Mouse (Mus musculus) liver, adult 2 months (tissue): Measurements from ENCODE around the gene Gm20831. TPM values are rescaled to one million over a fixed set of nuclear protein-coding genes. Genes with fewer than 3 reads are reported as not detected.
"Not testable (repeated sequence)": the region's sequence is repeated elsewhere in the genome, so short reads cannot be mapped to it uniquely, and the experiment has no call there.

Experiments
- DNase-seq: peaks from one replicate; pipeline ENCODE4 v3.0.0-alpha.2; 2011; ENCODE audit warnings: low read depth, low spot score; ENCODE audit errors: extremely low read depth
- H3K27ac ChIP-seq: fragments of 200-500 bp; replicated peaks from 2 replicates; pipeline ENCODE4 v1.5.1; 2012; ENCODE audit warnings: low read depth, mild to moderate bottlenecking, control low read depth, inconsistent platforms, low read length; ENCODE audit not compliant: insufficient read depth
- H3K27me3 ChIP-seq: fragments of 200-500 bp; 2 replicates; pipeline ENCODE4 v1.6.1; 2012; ENCODE audit warnings: mild to moderate bottlenecking, moderate library complexity, low read length, inconsistent platforms; ENCODE audit not compliant: control insufficient read depth, insufficient read depth
- H3K36me3 ChIP-seq: fragments of 200-500 bp; 2 replicates; pipeline ENCODE4 v1.6.1; 2012; ENCODE audit warnings: low read length, inconsistent platforms; ENCODE audit not compliant: control insufficient read depth, insufficient read depth
- H3K4me1 ChIP-seq: fragments of 200-500 bp; 2 replicates; pipeline ENCODE4 v1.6.1; 2011; ENCODE audit warnings: low read length; ENCODE audit not compliant: control insufficient read depth, insufficient read depth
- H3K4me3 ChIP-seq: fragments of 200-500 bp; 2 replicates; pipeline ENCODE4 v1.5.1; 2011; ENCODE audit warnings: low read depth, mild to moderate bottlenecking, control low read depth, low read length, moderate library complexity; ENCODE audit not compliant: insufficient read depth
- H3K79me2 ChIP-seq: fragments of 200-500 bp; 2 replicates; pipeline ENCODE4 v1.6.1; 2012; ENCODE audit warnings: inconsistent platforms, mild to moderate bottlenecking, low read length, moderate library complexity; ENCODE audit not compliant: control insufficient read depth, insufficient read depth
- H3K9ac ChIP-seq: fragments of 200-500 bp; 2 replicates; pipeline ENCODE4 v1.6.1; 2012; ENCODE audit warnings: low read depth, mild to moderate bottlenecking, control low read depth, inconsistent platforms, low read length
- WGBS: fragments of 180-500 bp; shearing (Covaris S2); methylation state at CpG from one replicate; pipeline ENCODE4 v1.1.7; 2018; 5-methylcytosine and 5-hydroxymethylcytosine counted together
- polyA plus RNA-seq: library from polyadenylated mRNA; depleted of rRNA; stranded (reverse); fragments of >200 nt; gene quantifications from 2 replicates; pipeline ENCODE4 v1.2.3, GENCODE M21; 2012; rRNA removed
- total RNA-seq: library from RNA; depleted of rRNA; stranded (reverse); fragments of >200 nt; gene quantifications from 2 replicates; pipeline ENCODE4 v1.2.3, GENCODE M21; 2014; rRNA removed

Gm20831 gene
- total RNA-seq, result not detected in 2 replicates
- polyA plus RNA-seq, result not detected in 2 replicates

DNA sequence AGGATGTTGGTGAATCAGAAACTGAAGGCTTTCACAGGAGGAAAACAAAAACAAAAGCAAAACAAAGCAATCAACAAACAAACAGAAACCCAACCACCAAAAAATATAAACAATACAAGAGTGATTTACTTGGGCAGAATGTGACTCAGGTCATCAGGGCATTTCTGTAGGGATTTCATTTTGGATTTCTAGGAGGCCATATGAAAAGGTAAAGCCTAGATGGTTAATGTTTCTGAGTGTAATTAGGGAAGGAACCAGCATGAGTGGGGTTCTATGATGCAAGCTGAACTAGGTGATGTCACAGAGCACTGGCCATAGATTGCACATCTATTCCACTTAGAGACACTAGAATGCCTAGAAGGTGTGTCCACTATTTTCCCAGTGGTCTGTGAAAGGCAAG, at the start of gene Gm20831, which contains the start of gene Gm20772:
Gene Gm20831 (plus strand): TSS at position 301 of the 400 bp plus-strand sequence.
Gene Gm20772 (plus strand): TSS at position 301 of the 400 bp plus-strand sequence.
- H3K27ac ChIP-seq, H3K4me1 ChIP-seq, H3K79me2 ChIP-seq, H3K36me3 ChIP-seq, H3K4me3 ChIP-seq, H3K9ac ChIP-seq, DNase-seq, H3K27me3 ChIP-seq: not testable (repeated sequence)

DNA sequence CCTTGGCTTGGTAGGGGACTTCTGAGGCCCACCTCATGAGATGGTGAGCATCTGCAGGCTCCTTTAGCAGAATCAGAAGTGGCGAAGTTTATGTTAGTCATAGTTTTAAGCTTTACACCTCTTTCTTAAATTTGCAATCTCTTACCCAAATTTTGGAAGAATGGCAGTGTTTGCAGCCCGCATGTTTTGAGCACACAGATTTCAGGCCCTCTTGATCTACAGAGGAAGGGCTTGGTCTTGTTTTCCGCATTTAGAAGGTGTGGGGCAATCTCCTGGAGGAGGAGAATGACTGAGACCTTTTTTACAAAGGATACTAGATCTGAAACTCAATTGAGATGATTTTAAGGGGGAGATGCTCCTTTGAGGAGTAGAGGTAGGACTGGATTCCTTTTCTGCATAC, 28.4 kb upstream of the Gm20831 start, which contains the start of gene Gm21904:
Gene Gm21904 (minus strand): TSS at position 101 of the 400 bp plus-strand sequence.
- H3K9ac ChIP-seq, result not testable (repeated sequence)

DNA sequence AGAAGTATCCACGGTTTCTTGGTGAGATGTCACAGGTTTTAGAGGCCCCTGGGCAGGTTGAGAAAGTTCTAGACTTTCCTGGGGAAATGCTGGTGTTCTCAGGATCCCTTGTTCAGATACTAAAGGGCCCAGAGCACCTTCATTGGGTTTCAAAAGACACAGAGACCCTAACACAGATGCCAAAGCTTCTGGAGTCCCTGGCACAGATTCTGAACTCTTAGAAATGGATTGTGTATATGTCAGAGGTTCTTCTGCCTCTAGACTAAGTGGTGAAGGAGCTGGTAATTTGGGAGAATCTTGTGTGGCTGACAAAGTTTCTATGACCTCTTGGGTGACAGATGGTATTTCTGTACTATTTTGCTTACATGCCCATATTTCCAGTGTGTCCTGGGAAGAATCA, 62.7 kb downstream of the Gm20831 start, which contains the start of gene Srsy:
Gene Srsy (minus strand): TSS at position 101 of the 400 bp plus-strand sequence.
- H3K9ac ChIP-seq, H3K4me1 ChIP-seq, H3K79me2 ChIP-seq, H3K4me3 ChIP-seq, H3K27me3 ChIP-seq, H3K36me3 ChIP-seq, H3K27ac ChIP-seq, DNase-seq: not testable (repeated sequence)
- no CpG with 5 or more reads among the region's 1 CpGs for WGBS

More for the DNA sequence above, 28.4 kb upstream of the Gm20831 start, which contains the start of gene Gm21904:
- not testable (repeated sequence) for H3K36me3 ChIP-seq, H3K79me2 ChIP-seq, H3K27ac ChIP-seq, H3K4me3 ChIP-seq, DNase-seq, H3K4me1 ChIP-seq, H3K27me3 ChIP-seq
- WGBS, result no CpG with 5 or more reads among the region's 3 CpGs

Other genes with a start within 250 kb of the Gm20831 start
- not detected in 2 replicates for gene Gm21904, start 28.5 kb upstream of the Gm20831 start, total RNA-seq
- gene Gm21904, start 28.5 kb upstream of the Gm20831 start, polyA plus RNA-seq, result not detected in 2 replicates
- gene Gm20772, start within 50 bp of the Gm20831 start, total RNA-seq, result not detected in 2 replicates
- gene Gm20772, start within 50 bp of the Gm20831 start, polyA plus RNA-seq, result not detected in 2 replicates
- gene Srsy, start 62.6 kb downstream of the Gm20831 start, total RNA-seq, result not detected in 2 replicates
- gene Srsy, start 62.6 kb downstream of the Gm20831 start, polyA plus RNA-seq, result not detected in 2 replicates
- not detected in 2 replicates for gene Gm21764, start 187.1 kb downstream of the Gm20831 start, total RNA-seq
- gene Gm21764, start 187.1 kb downstream of the Gm20831 start, polyA plus RNA-seq, result not detected in 2 replicates
- not detected in 2 replicates for gene Ssty1, start 214.4 kb downstream of the Gm20831 start, total RNA-seq
- not detected in 2 replicates for gene Ssty1, start 214.4 kb downstream of the Gm20831 start, polyA plus RNA-seq